Mouse (Mus musculus) right cerebral cortex, adult 2 months (tissue): ENCODE results near the gene Htt.

Experiments used
- DNase-seq, 2 experiments: peaks; one replicate each; pipeline ENCODE4 v3.0.0; 2021 to 2022; ENCODE audit warnings: low spot score in 2 of 2

Gene Htt

GRCm38 (mm10) chr5:34889252-34889651, 127.7 kb downstream of the Htt start:
- DNase-seq, result no peak

GRCm38 (mm10) chr5:34896697-34897453, 135.3 kb downstream of the Htt start:
- no peak for DNase-seq

GRCm38 (mm10) chr5:34899787-34900469, 138.4 kb downstream of the Htt start:
- DNase-seq, result no peak

- no peak for DNase-seq
These were observed 140.8 kb downstream of the Htt start for GRCm38 (mm10) chr5:34902371-34902770.

- peak in 1 of 2 experiments; percentile 38 for DNase-seq
These were observed 141.4 kb downstream of the Htt start for GRCm38 (mm10) chr5:34902811-34903385.

GRCm38 (mm10) chr5:34904412-34904811, 142.9 kb downstream of the Htt start:
- no peak for DNase-seq

- no peak for DNase-seq
These were observed 145.7 kb downstream of the Htt start for GRCm38 (mm10) chr5:34907230-34907629.

- no peak for DNase-seq
These were observed 146.6 kb downstream of the Htt start, which contains the start of gene Msantd1 for GRCm38 (mm10) chr5:34907910-34908725. Msantd1 (plus strand) TSS chr5:34908012.

GRCm38 (mm10) chr5:34908726-34909633, 147.4 kb downstream of the Htt start:
- DNase-seq, result no peak

- DNase-seq, result no peak
These were observed 148.3 kb downstream of the Htt start for GRCm38 (mm10) chr5:34909634-34910503.

- no peak for DNase-seq
These were observed 148.9 kb downstream of the Htt start for GRCm38 (mm10) chr5:34910504-34910815.

- DNase-seq, result peak; percentile 85
These were observed 154.3 kb downstream of the Htt start for GRCm38 (mm10) chr5:34915801-34916200.

- peak; percentile 28 to 33 for DNase-seq
These were observed 155.7 kb downstream of the Htt start for GRCm38 (mm10) chr5:34917234-34917655.

GRCm38 (mm10) chr5:34918785-34919184, 157.2 kb downstream of the Htt start:
- DNase-seq, result no peak

GRCm38 (mm10) chr5:34922531-34922930, 161.0 kb downstream of the Htt start:
- no peak for DNase-seq

- no peak for DNase-seq
These were observed 162.4 kb downstream of the Htt start for GRCm38 (mm10) chr5:34923920-34924319.

GRCm38 (mm10) chr5:34924519-34924918, 163.0 kb downstream of the Htt start:
- DNase-seq, result no peak

GRCm38 (mm10) chr5:34927648-34928047, 166.1 kb downstream of the Htt start:
- no peak for DNase-seq

GRCm38 (mm10) chr5:34930151-34930975, 168.8 kb downstream of the Htt start:
- DNase-seq, result no peak
